Mouse (Mus musculus) forebrain, embryonic 14.5 days (tissue): ENCODE results near the gene Mrps5. TPM values are rescaled to one million over a fixed set of nuclear protein-coding genes. Genes with fewer than 3 reads are reported as not detected.

Source experiments
- ATAC-seq: fragments of 200-750 bp; cut with Nextera tagmentation; 2 replicates; pipeline ENCODE4 v1.8.0; 2017; ENCODE audit warnings: mild to moderate bottlenecking, moderate library complexity
- DNase-seq: peaks from one replicate; pipeline ENCODE4 v3.0.0-alpha.2; 2015; ENCODE audit warnings: low spot score
- H3K27ac ChIP-seq: fragments of 300-500 bp; sonication (generic); 2 replicates; pipeline ENCODE4 v1.5.1; 2014; ENCODE audit warnings: low read depth, mild to moderate bottlenecking, control low read depth, low read length, moderate library complexity
- H3K27me3 ChIP-seq: fragments of 300-500 bp; sonication (generic); replicated peaks from 2 replicates; pipeline ENCODE4 v1.6.1; 2014; ENCODE audit warnings: low read length, control low read depth, mixed read lengths; ENCODE audit not compliant: control insufficient read depth, insufficient read depth
- H3K36me3 ChIP-seq: fragments of 300-500 bp; sonication (generic); 2 replicates; pipeline ENCODE4 v1.6.1; 2014; ENCODE audit warnings: low read length, control low read depth; ENCODE audit not compliant: control insufficient read depth, insufficient read depth
- H3K4me1 ChIP-seq: fragments of 300-500 bp; sonication (generic); 2 replicates; pipeline ENCODE4 v1.6.1; 2014; ENCODE audit warnings: antibody characterized with exemption, low read length, control low read depth; ENCODE audit not compliant: control insufficient read depth, insufficient read depth
- H3K4me2 ChIP-seq: fragments of 300-500 bp; sonication (generic); 2 replicates; pipeline ENCODE4 v1.6.1; 2014; ENCODE audit warnings: mild to moderate bottlenecking, control low read depth, low read length
- H3K4me3 ChIP-seq: fragments of 300-500 bp; sonication (generic); 2 replicates; pipeline ENCODE4 v1.5.1; 2014; ENCODE audit warnings: low read depth, low read length, control low read depth
- H3K9ac ChIP-seq: fragments of 300-500 bp; sonication (generic); 2 replicates; pipeline ENCODE4 v1.6.1; 2014; ENCODE audit warnings: mild to moderate bottlenecking, low read length, control low read depth, moderate library complexity
- H3K9me3 ChIP-seq: fragments of 300-500 bp; sonication (generic); replicated peaks from 2 replicates; pipeline ENCODE4 v1.6.1; 2016; ENCODE audit warnings: low read length, control low read depth, mixed read lengths; ENCODE audit not compliant: control insufficient read depth
- WGBS: fragments of 180-500 bp; shearing (Covaris S2); extraction: QIAGEN DNeasy Blood & Tissue Kit; methylation state at CpG from one replicate; pipeline ENCODE4 v1.1.7; 2014; 5-methylcytosine and 5-hydroxymethylcytosine counted together
- polyA plus RNA-seq: library from polyadenylated mRNA; unstranded; fragments of >200 nt; fragmentation: Nextera tagmentation; extraction: Ambion mirVana; gene quantifications from 2 replicates; pipeline ENCODE4 v1.2.1, GENCODE M21; 2014

Gene Mrps5
- polyA plus RNA-seq, 1 experiment from 2014 or later = 172 TPM

DNA sequence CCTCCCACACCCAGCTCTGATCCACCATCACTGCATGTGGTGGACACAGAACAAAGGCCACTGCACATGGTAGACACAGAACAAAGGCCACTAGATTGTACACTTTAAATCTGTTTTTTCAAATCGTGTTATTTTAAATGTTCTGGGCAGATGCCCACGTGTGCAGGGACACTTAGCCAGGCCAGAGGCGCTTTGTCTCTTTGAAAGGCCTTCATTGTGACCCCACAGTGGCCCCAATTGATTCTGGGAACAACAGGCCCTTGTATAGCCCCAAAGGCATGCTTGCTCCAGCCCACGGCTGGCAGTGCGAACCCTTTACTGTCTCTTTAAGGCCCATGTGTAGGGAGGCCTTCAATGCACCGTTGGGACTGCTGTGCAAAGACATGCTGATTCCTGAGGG lies 40.3 kb downstream of the Mrps5 start:
- Histone ChIP-seq H3K4me3 (no peak overlapping the region), H3K27ac (no peak overlapping the region), H3K27me3 (no peaks in the 10 kb centered on the region), H3K4me2 (no peak overlapping the region), H3K36me3 (no peaks in the 10 kb centered on the region), H3K9ac (no peak overlapping the region), H3K9me3 (no peaks in the 10 kb centered on the region), H3K4me1 (no peaks in the 10 kb centered on the region)
- ATAC-seq (no peak), DNase-seq (no peak)
- 48% methylated on average over 6 of the region's 6 CpGs for WGBS

DNA sequence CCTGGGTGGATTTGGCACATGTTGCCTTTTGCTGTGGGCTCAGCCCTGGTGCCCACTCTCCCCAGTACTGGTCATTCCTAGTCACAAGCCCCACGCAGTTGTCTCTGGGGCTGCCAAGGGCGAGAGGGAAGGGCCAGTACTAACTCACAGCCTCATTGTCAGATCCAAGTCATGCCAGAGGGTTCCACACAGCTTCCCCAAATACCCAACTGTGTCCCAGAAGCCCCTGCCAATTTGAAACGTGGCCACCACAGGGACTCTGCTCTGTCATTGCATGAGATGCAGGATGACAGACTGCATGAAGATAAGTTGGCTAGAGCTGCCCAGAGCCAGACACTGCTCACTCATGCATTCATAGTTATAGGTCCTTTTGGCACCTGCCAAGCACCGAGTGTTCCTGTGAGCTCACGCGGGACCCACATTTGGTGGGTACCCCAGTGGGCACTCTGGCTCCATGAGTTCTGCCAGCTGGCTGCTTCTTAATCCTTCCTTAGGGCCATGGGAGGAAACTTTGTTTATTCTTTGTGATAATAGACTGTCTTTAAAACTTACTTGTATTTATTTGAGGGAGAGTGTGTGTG lies 41.1 kb downstream of the Mrps5 start:
- H3K4me1 ChIP-seq = no peaks in the 10 kb centered on the region
- ATAC-seq (no peak), DNase-seq (peak; percentile 8)
- no peaks in the 10 kb centered on the region for H3K27me3 ChIP-seq
- H3K9ac ChIP-seq = no peak overlapping the region
- no peaks in the 10 kb centered on the region for H3K9me3 ChIP-seq
- H3K4me3 ChIP-seq = no peak overlapping the region
- H3K4me2 ChIP-seq = no peak overlapping the region
- no peak overlapping the region for H3K27ac ChIP-seq
- 78% methylated on average over 6 of the region's 6 CpGs for WGBS
- H3K36me3 ChIP-seq = no peaks in the 10 kb centered on the region

DNA sequence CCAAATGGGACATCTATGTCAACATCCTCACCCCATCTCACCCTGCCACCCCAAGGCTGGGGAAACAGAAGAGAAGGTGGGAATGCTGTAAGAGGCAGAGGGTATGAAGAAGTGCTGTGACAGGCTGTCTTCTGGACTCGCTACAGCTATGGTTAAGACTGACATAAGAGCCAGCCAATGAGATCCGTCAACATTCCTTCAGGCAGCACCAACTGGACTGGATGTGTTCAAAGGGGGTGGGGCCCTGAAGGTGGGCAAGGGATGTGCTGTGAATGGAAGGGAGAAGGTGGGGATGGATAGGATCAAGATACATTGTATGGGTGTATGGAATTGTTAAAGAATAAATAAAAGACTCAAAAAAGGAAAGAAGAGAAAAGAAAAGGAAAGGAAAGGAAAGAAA lies 45.6 kb downstream of the Mrps5 start:
- H3K9ac ChIP-seq = no peak overlapping the region
- no peaks in the 10 kb centered on the region for H3K27me3 ChIP-seq
- no peaks in the 10 kb centered on the region for H3K4me1 ChIP-seq
- H3K36me3 ChIP-seq = no peaks in the 10 kb centered on the region
- ATAC-seq = no peak
- WGBS = 73% methylated on average over 2 of the region's 2 CpGs
- no peaks in the 10 kb centered on the region for H3K9me3 ChIP-seq
- H3K27ac ChIP-seq = no peak overlapping the region
- no peak overlapping the region for H3K4me3 ChIP-seq
- no peak for DNase-seq
- no peak overlapping the region for H3K4me2 ChIP-seq

DNA sequence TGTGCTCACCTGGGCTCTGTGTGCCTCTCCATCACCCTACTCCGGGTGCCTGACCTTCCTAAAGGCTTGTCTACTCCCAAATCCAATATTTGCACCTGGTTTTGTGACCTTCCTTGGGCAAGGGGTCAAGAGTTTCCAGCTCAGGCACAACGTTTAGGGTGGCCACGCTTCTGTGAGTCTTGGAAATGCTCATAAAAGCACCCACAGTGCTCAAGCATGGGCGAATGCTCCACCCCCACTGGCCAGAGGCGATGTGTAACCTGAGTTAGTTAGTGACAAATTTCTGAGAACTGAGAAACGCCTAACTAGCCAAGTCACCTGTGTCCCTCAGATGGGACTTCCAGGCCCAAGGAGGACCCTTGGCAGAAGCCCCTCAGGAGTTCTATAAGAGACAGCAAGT lies 48.6 kb downstream of the Mrps5 start:
- 79% methylated on average over 6 of the region's 6 CpGs for WGBS
- ATAC-seq = no peak

DNA sequence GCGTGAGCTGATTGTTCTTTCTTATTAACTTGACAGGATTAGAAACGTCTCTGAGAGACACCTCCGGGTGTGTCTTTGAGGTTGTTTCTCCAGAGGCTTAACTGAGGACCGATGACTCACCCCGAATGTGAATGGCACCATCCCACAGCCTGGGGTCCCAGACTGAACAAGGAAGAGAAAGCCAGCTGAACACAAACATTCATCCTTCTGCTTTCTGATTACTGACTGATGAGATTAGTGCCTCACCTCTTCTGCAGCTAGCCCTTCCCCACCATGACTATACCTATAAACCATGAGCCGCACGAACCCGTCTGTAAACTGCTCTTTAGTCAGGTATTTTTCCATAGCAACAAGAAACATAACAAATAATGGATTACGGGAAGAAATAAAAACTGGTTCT lies 52.0 kb downstream of the Mrps5 start:
- DNase-seq (no peak), ATAC-seq (no peak)
- Histone ChIP-seq H3K27me3 (no peaks in the 10 kb centered on the region), H3K4me2 (no peak overlapping the region), H3K9ac (no peak overlapping the region), H3K36me3 (no peaks in the 10 kb centered on the region), H3K9me3 (no peaks in the 10 kb centered on the region), H3K27ac (no peak overlapping the region), H3K4me3 (no peak overlapping the region), H3K4me1 (no peaks in the 10 kb centered on the region)
- WGBS = 66% methylated on average over 9 of the region's 9 CpGs

More for the DNA sequence above, 48.6 kb downstream of the Mrps5 start:
- H3K4me3 ChIP-seq = no peak overlapping the region
- no peaks in the 10 kb centered on the region for H3K27me3 ChIP-seq
- no peak overlapping the region for H3K27ac ChIP-seq
- no peaks in the 10 kb centered on the region for H3K36me3 ChIP-seq
- DNase-seq = no peak
- no peak overlapping the region for H3K9ac ChIP-seq
- no peaks in the 10 kb centered on the region for H3K9me3 ChIP-seq
- no peaks in the 10 kb centered on the region for H3K4me1 ChIP-seq
- no peak overlapping the region for H3K4me2 ChIP-seq

DNA sequence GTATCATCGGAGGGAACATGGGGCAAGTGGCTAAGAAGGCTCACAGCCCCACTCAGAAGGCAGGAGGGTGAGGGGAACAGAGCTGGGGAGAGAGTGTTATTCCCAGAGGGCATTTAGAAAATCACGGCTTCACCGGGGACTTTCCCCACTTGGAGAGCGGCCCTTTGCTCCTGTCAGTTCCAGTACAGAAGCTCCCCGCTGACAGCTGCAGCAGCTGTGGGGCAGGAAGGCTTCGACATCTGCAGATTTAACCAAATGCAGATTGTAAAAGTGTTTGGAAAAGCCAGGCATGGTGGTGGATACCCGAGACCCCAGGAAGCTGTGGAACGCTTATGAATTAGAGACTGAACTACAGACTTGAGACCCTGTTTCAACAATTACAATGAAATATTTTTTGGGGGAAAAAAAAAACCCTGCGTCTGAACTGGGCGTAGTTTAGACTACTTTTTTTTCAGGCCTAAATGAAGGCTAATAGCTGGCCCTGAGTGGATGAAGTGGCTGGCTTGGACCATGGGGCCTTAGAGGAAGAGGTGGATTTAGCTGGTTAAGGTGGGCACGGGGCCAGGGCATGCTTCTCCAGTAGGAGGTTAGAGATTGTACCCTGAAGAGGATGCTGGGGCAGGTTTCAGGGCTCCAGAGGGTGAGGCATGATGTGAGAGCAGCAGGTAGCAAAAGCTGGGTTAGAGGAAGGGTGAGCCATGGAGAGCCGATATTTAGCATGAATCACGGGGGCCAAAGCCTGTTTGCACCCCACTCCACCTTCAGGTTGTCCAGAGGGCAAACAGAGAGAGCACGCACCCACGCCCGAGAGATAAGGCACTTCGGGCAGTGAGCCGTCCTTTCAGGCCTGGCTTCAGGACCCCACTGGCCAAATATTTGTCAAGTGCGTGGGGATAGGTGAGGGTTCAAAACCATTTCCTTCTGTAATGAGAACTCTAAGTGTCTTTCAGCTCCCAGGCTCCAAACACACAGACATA lies 57.0 kb downstream of the Mrps5 start:
- no peak overlapping the region for H3K27ac ChIP-seq
- WGBS = 74% methylated on average over 19 of the region's 19 CpGs
- H3K27me3 ChIP-seq = no peaks in the 10 kb centered on the region
- no peak overlapping the region for H3K4me3 ChIP-seq
- DNase-seq (no peak), ATAC-seq (no peak)
- no peak overlapping the region for H3K9ac ChIP-seq
- no peaks in the 10 kb centered on the region for H3K9me3 ChIP-seq
- H3K4me2 ChIP-seq = no peak overlapping the region
- no peaks in the 10 kb centered on the region for H3K4me1 ChIP-seq
- no peaks in the 10 kb centered on the region for H3K36me3 ChIP-seq

DNA sequence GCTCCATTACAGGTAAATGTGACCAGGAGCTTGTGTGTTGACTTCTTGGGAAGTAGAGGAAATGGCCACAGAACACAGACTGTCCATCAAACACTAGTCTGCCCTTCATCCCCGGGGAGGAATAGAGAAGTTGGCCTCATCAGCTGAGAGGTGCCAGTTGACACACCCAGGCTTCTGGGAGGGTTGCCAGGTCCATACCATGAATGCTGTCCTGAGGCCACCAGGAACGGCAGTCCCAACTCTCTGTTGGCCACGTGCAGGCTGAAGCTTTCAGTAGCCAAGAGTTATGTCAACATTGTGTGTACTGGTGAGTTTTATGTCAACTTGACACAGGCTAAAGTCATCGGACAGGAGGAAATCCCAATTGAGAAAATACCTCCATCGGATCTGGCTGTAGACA lies 59.9 kb downstream of the Mrps5 start:
- no peaks in the 10 kb centered on the region for H3K9me3 ChIP-seq
- H3K4me3 ChIP-seq = no peak overlapping the region
- H3K9ac ChIP-seq = no peak overlapping the region
- no peaks in the 10 kb centered on the region for H3K36me3 ChIP-seq
- H3K27ac ChIP-seq = no peak overlapping the region
- WGBS = 74% methylated on average over 5 of the region's 5 CpGs
- H3K27me3 ChIP-seq = no peaks in the 10 kb centered on the region
- H3K4me2 ChIP-seq = no peak overlapping the region
- no peak for DNase-seq
- no peak for ATAC-seq
- H3K4me1 ChIP-seq = no peaks in the 10 kb centered on the region

DNA sequence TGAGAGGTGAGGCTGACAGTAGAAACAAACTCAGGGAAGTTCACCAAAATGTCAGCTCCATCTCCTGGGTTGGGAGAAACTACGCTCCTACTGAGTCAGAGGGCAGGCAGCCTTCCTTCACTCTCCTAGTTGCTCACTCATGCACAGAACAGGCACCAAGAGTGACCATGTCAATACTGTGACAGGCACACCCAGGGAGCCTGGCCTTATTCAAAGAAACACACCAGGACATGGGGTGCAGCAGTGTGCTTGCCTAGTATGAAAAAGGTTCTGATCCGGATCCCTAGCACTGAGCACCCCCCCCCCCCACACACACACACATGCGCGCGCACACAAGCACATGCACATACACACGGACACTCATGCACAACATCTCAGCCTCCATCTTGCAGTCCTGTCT lies 61.1 kb downstream of the Mrps5 start:
- Histone ChIP-seq H3K27ac (no peak overlapping the region), H3K9me3 (no peaks in the 10 kb centered on the region), H3K27me3 (no peaks in the 10 kb centered on the region), H3K9ac (no peak overlapping the region), H3K36me3 (no peaks in the 10 kb centered on the region), H3K4me2 (no peak overlapping the region), H3K4me1 (no peaks in the 10 kb centered on the region), H3K4me3 (no peak overlapping the region)
- 94% methylated on average over 6 of the region's 6 CpGs for WGBS
- DNase-seq = no peak
- ATAC-seq = no peak

DNA sequence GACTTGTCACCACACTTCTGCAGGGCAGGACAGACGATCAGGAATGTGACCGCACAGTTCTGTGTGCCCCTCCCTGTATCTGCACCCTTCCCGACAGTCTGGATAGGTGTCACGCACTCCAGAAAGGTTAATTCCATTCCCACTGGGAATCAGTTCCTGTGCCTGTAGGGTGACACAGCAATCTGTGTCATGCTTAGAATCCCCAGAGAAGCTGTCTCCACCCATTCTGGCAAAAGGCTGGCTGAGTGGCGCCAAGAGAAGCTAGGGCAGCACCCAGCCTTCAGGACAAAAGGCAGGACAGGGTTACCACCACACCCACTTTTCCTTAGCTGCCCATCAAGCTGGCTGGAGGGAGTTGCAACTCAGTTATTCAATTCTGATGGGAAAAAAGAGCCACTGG lies 62.9 kb downstream of the Mrps5 start:
- H3K4me3 ChIP-seq = no peak overlapping the region
- no peaks in the 10 kb centered on the region for H3K4me1 ChIP-seq
- H3K27ac ChIP-seq = no peak overlapping the region
- H3K36me3 ChIP-seq = no peaks in the 10 kb centered on the region
- H3K9ac ChIP-seq = no peak overlapping the region
- 78% methylated on average over 5 of the region's 5 CpGs for WGBS
- H3K4me2 ChIP-seq = no peak overlapping the region
- ATAC-seq (no peak), DNase-seq (no peak)
- H3K27me3 ChIP-seq = peaks cover 12% of the 10 kb centered on the region
- H3K9me3 ChIP-seq = no peaks in the 10 kb centered on the region
